Mouse (Mus musculus) small intestine, adult 2 months (tissue): Measurements from ENCODE around the gene Rab3b. TPM values are rescaled to one million over a fixed set of nuclear protein-coding genes. Genes with fewer than 3 reads are reported as not detected.

Experiments
- H3K27ac ChIP-seq: fragments of 200-500 bp; 2 replicates; pipeline ENCODE4 v1.5.1; 2012; ENCODE audit warnings: low read depth, low read length, control low read depth, inconsistent platforms; ENCODE audit not compliant: insufficient read depth
- H3K27me3 ChIP-seq: fragments of 200-500 bp; 2 replicates; pipeline ENCODE4 v1.6.1; 2012; ENCODE audit warnings: mild to moderate bottlenecking, moderate library complexity, low read length, inconsistent platforms; ENCODE audit not compliant: control insufficient read depth, insufficient read depth
- H3K36me3 ChIP-seq: fragments of 200-500 bp; 2 replicates; pipeline ENCODE4 v1.6.1; 2012; ENCODE audit warnings: mild to moderate bottlenecking, low read length, control low read depth, inconsistent platforms; ENCODE audit not compliant: control insufficient read depth, insufficient read depth
- H3K4me1 ChIP-seq: fragments of 200-500 bp; 2 replicates; pipeline ENCODE4 v1.6.1; 2012; ENCODE audit warnings: low read length, inconsistent platforms, mixed read lengths; ENCODE audit not compliant: control insufficient read depth, insufficient read depth, insufficient read length
- H3K4me3 ChIP-seq: fragments of 200-500 bp; 2 replicates; pipeline ENCODE4 v1.5.1; 2012; ENCODE audit warnings: low read depth, mild to moderate bottlenecking, control low read depth, inconsistent platforms, low read length, moderate library complexity
- CTCF ChIP-seq: fragments of 200-500 bp; IDR thresholded peaks from 2 replicates; pipeline ENCODE4 v1.5.1; 2012; ENCODE audit warnings: low read depth, mild to moderate bottlenecking, control low read depth, inconsistent platforms, low read length, moderate library complexity, mixed read lengths; ENCODE audit not compliant: insufficient replicate concordance, insufficient read length; ENCODE audit errors: extremely low read depth
- POLR2A ChIP-seq: fragments of 200-500 bp; IDR thresholded peaks from 2 replicates; pipeline ENCODE4 v1.6.1; 2012; ENCODE audit warnings: low read depth, mild to moderate bottlenecking, control low read depth, inconsistent platforms, low read length, moderate library complexity
- WGBS: fragments of 180-500 bp; shearing (Covaris S2); methylation state at CpG from one replicate; pipeline ENCODE4 v1.1.7; 2018; 5-methylcytosine and 5-hydroxymethylcytosine counted together
- polyA plus RNA-seq: library from polyadenylated mRNA; depleted of rRNA; stranded (reverse); fragments of >200 nt; gene quantifications from 2 replicates; pipeline ENCODE4 v1.2.3, GENCODE M21; 2012; rRNA removed

Rab3b gene
- polyA plus RNA-seq, 1 experiment, result 4.8 TPM

GRCm38 (mm10) chr4:108976458-108977071, 97.7 kb downstream of the Rab3b start:
- Histone ChIP-seq H3K27ac (no peak overlapping the region), H3K4me1 (no peaks in the 10 kb centered on the region), H3K4me3 (no peak overlapping the region), H3K27me3 (0 out of 2 replicates have a peak, but pooled peaks cover 4% of the 10 kb centered on the region), H3K36me3 (no peaks in the 10 kb centered on the region)
- no peak for TF ChIP-seq POLR2A
- no peak for TF ChIP-seq CTCF
- WGBS, result 45% methylated on average over 6 of the region's 6 CpGs

GRCm38 (mm10) chr4:108986833-108987472, 108.1 kb downstream of the Rab3b start:
- no peaks in the 10 kb centered on the region for H3K36me3 ChIP-seq
- H3K27me3 ChIP-seq, result peaks cover 4% of the 10 kb centered on the region; the same call in 1 of the 2 replicates
- no peaks in the 10 kb centered on the region for H3K4me1 ChIP-seq
- no peak overlapping the region for H3K4me3 ChIP-seq
- 72% methylated on average over 1 of the region's 1 CpGs for WGBS
- TF ChIP-seq CTCF (peak; percentile 7; the same call in 1 of the 2 replicates), POLR2A (no peak)
- no peak overlapping the region for H3K27ac ChIP-seq

- 70% methylated on average over 4 of the region's 4 CpGs for WGBS
These were observed 108.6 kb downstream of the Rab3b start for GRCm38 (mm10) chr4:108987473-108987842.

DNA sequence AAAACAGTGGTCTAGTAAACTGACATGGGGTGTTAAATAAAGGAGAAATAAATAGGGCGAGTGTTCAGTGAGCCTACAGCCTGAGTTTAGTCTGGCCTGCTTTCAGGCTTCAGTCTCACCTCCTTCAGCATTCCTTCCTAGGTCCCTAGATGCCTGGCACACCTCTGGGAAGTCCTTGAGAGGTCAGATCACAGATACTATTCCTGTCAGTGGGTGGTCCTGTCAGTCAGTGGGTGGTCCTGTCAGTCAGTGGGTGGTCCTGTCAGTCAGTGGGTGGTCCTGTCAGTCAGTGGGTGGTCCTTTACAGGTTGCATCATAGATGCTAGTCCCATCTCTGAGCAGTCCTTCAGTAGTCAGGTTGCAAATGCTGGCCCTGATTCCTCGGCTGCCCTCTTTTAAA, 110.6 kb downstream of the Rab3b start:
- no peak overlapping the region for H3K4me3 ChIP-seq
- no peaks in the 10 kb centered on the region for H3K36me3 ChIP-seq
- peaks cover 4% of the 10 kb centered on the region; the same call in 1 of the 2 replicates for H3K27me3 ChIP-seq
- H3K27ac ChIP-seq, result no peak overlapping the region
- no peaks in the 10 kb centered on the region for H3K4me1 ChIP-seq
- TF ChIP-seq CTCF (no peak), POLR2A (no peak)
- 64% methylated on average over 2 of the region's 2 CpGs for WGBS

More at GRCm38 (mm10) chr4:108987473-108987842, 108.6 kb downstream of the Rab3b start:
- H3K27ac ChIP-seq, result no peak overlapping the region
- TF ChIP-seq POLR2A (no peak), CTCF (no peak)
- H3K36me3 ChIP-seq, result no peaks in the 10 kb centered on the region
- no peaks in the 10 kb centered on the region for H3K4me1 ChIP-seq
- no peak overlapping the region for H3K4me3 ChIP-seq
- peaks cover 4% of the 10 kb centered on the region; the same call in 1 of the 2 replicates for H3K27me3 ChIP-seq

- Histone ChIP-seq H3K27ac (no peak overlapping the region), H3K36me3 (no peaks in the 10 kb centered on the region), H3K4me3 (no peak overlapping the region), H3K4me1 (no peaks in the 10 kb centered on the region), H3K27me3 (peaks cover 4% of the 10 kb centered on the region; the same call in 1 of the 2 replicates)
- no peak for TF ChIP-seq CTCF
- TF ChIP-seq POLR2A, result no peak
These were observed 111.2 kb downstream of the Rab3b start for GRCm38 (mm10) chr4:108990032-108990431.

- H3K27me3 ChIP-seq, result peaks cover 4% of the 10 kb centered on the region; the same call in 1 of the 2 replicates
- H3K27ac ChIP-seq, result no peak overlapping the region
- no peaks in the 10 kb centered on the region for H3K4me1 ChIP-seq
- TF ChIP-seq POLR2A, result no peak
- no peak for TF ChIP-seq CTCF
- 94% methylated on average over 6 of the region's 6 CpGs for WGBS
- no peak overlapping the region for H3K4me3 ChIP-seq
- no peaks in the 10 kb centered on the region for H3K36me3 ChIP-seq
These were observed 111.7 kb downstream of the Rab3b start for GRCm38 (mm10) chr4:108990571-108990970.

- H3K27me3 ChIP-seq, result peaks cover 4% of the 10 kb centered on the region; the same call in 1 of the 2 replicates
- H3K36me3 ChIP-seq, result no peaks in the 10 kb centered on the region
- TF ChIP-seq POLR2A, result no peak
- no peak for TF ChIP-seq CTCF
- H3K4me1 ChIP-seq, result no peaks in the 10 kb centered on the region
- no peak overlapping the region for H3K4me3 ChIP-seq
- no peak overlapping the region for H3K27ac ChIP-seq
These were observed 112.9 kb downstream of the Rab3b start for GRCm38 (mm10) chr4:108991811-108992210.

Other genes with a start within 250 kb of the Rab3b start
- gene 3110021N24Rik, start 159.4 kb upstream of the Rab3b start, polyA plus RNA-seq, result 0.08 and 0.27 TPM in 2 replicates
- 1.7 and 3.2 TPM in 2 replicates for gene Zfyve9, start 98.3 kb upstream of the Rab3b start, polyA plus RNA-seq
- 2.3 and 3.2 TPM in 2 replicates for gene Btf3l4, start 45.4 kb upstream of the Rab3b start, polyA plus RNA-seq
- gene Txndc12, start 44.5 kb upstream of the Rab3b start, polyA plus RNA-seq, result 2.9 and 4.0 TPM in 2 replicates
- 22.0 and 24.1 TPM in 2 replicates for gene Kti12, start 31.3 kb upstream of the Rab3b start, polyA plus RNA-seq
- gene A730015C16Rik, start 30.4 kb upstream of the Rab3b start, polyA plus RNA-seq, result 0.13 and 0.15 TPM in 2 replicates
- gene Nrd1, start 121.6 kb downstream of the Rab3b start, polyA plus RNA-seq, result 4.8 and 9.1 TPM in 2 replicates